Mouse (Mus musculus): Measurements from ENCODE around the gene Plekhg5. TPM values are rescaled to one million over a fixed set of nuclear protein-coding genes. Genes with fewer than 3 reads are reported as not detected.

Gene Plekhg5
- total RNA-seq (2012; rRNA removed) (1.6 and 2.1 TPM in 2 replicates), total RNA-seq (2014; rRNA removed) (0.05 and 0.09 TPM in 2 replicates), polyA plus RNA-seq (2012; ENCODE audit: insufficient read length, low read depth) (0.82 and 1.1 TPM in 2 replicates)

DNA sequence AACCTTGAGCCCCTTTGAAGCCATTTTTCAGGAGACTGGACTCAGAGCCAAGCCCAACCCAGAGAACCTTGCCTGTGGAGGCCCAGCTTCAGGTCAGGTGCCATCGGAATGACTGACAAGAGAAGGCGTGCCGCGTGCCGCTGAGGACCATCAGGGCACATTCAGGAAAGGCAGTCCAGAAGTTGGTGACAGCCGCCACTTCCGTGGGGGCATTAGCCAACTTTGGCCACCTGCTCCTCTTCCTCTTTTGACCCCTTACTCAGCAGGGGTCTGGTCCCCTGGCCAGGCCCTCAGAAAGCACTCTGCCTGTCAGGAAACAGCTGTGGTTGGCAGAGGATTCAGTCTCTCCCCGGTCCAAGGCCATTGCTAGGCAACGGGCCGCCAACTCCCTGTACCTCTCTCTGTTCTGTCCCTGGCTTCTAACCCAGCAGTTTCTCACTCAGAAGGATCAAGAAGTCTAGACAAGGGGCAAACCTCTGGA is at the start of gene Plekhg5:
Gene Plekhg5 (plus strand): TSS at position 378 of the 481 bp plus-strand sequence.
- Histone ChIP-seq H3K79me2 (replicated peaks; ENCODE audit: control insufficient read depth, extremely low read depth, insufficient read depth, poor library complexity, severe bottlenecking) (no peaks in the 10 kb centered on the region), H3K36me3 (replicated peaks in 1 of 2; ENCODE audit: control insufficient read depth in 1 of 2, insufficient read depth in 1 of 2, low read length in 1 of 2) (peaks cover 0 to 2% of the 10 kb centered on the region in 2 experiments), H3K27me3 (replicated peaks) (peaks cover 13% of the 10 kb centered on the region), H3K9ac (ENCODE audit: insufficient read depth, low read depth) (no peak within 1 kb of the TSS), H3K4me3 (replicated peaks in 1 of 3; ENCODE audit: low read depth in 2 of 3, low read length in 2 of 3, poor library complexity in 1 of 3) (no peak within 1 kb of the TSS), H3K4me2 (ENCODE audit: insufficient read depth, low read depth, poor library complexity, severe bottlenecking) (no peak within 1 kb of the TSS), H3K9me3 (replicated peaks; ENCODE audit: low read length) (peaks cover 5% of the 10 kb centered on the region), H3K4me1 (ENCODE audit: control insufficient read depth in 1 of 2, insufficient read depth in 2 of 2) (peaks cover 4 to 7% of the 10 kb centered on the region in 2 experiments; a peak in 3 of 4 replicates), H3K27ac (ENCODE audit: insufficient read depth, low read depth) (no peak within 1 kb of the TSS)
- no peak for TF ChIP-seq MYC (IDR thresholded peaks at IDR 0.05; ENCODE audit: low read depth, low read length)
- no peak for TF ChIP-seq ETS1 (conservative IDR thresholded peaks at IDR 0.05; ENCODE audit: low read depth, low read length)
- TF ChIP-seq SMC3 (IDR thresholded peaks at IDR 0.05; ENCODE audit: low read depth, low read length) = no peak
- no peak for TF ChIP-seq HCFC1 (IDR thresholded peaks at IDR 0.05; ENCODE audit: low read depth, low read length)
- no peak for DNase-seq (ENCODE audit: extremely low read depth)
- dilution Hi-C loops (cut with MboI; ENCODE audit: extremely low pct_ligation_motif_present, extremely low pct_unique_long_range_greater_than_20kb, low sequenced_read_pairs) = no loop called here
- in situ Hi-C loops (cut with MboI; ENCODE audit: low pct_ligation_motif_present, low pct_unique_long_range_greater_than_20kb, low sequenced_read_pairs) = no loop called here

DNA sequence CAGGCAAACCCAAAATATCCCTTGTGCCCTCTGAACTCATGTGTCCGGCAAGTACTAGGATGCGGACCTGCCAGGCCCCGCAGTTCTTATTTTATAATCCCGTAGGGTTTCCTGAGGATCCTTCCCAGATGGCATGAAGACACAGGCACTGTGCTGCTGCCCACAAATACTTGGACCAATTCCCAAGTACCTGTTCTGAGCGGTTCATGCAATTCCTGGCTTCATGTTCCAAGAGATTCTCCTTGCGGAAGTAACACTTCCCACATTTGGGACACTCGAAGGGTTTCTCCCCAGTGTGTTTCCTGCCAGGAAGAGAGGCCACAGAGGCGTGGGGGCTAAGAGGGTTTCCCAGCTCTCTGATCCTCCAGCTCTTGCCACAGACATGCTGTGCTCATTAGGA is 49.8 kb upstream of the Plekhg5 start:
- H3K9me3 ChIP-seq (replicated peaks; ENCODE audit: low read length) = no peaks in the 10 kb centered on the region
- in situ Hi-C loops (cut with MboI; ENCODE audit: low pct_ligation_motif_present, low pct_unique_long_range_greater_than_20kb, low sequenced_read_pairs) (no loop called here), dilution Hi-C loops (cut with MboI; ENCODE audit: extremely low pct_ligation_motif_present, extremely low pct_unique_long_range_greater_than_20kb, low sequenced_read_pairs) (no loop called here)
- peaks cover 21% of the 10 kb centered on the region for H3K79me2 ChIP-seq (replicated peaks; ENCODE audit: control insufficient read depth, extremely low read depth, insufficient read depth, poor library complexity, severe bottlenecking)
- DNase-seq (ENCODE audit: extremely low read depth) = no peak
- H3K4me1 ChIP-seq (ENCODE audit: control insufficient read depth in 1 of 2, insufficient read depth in 2 of 2) = peaks cover 11 to 24% of the 10 kb centered on the region in 2 experiments
- H3K9ac ChIP-seq (ENCODE audit: insufficient read depth, low read depth) = no peak overlapping the region
- no peak overlapping the region for H3K4me2 ChIP-seq (ENCODE audit: insufficient read depth, low read depth, poor library complexity, severe bottlenecking)
- H3K36me3 ChIP-seq (replicated peaks in 1 of 2; ENCODE audit: control insufficient read depth in 1 of 2, insufficient read depth in 1 of 2, low read length in 1 of 2) = peaks cover 59 to 88% of the 10 kb centered on the region in 2 experiments
- H3K27me3 ChIP-seq (replicated peaks) = no peaks in the 10 kb centered on the region
- no peak overlapping the region for H3K27ac ChIP-seq (ENCODE audit: insufficient read depth, low read depth)
- no peak overlapping the region for H3K4me3 ChIP-seq (replicated peaks in 1 of 3; ENCODE audit: low read depth in 2 of 3, low read length in 2 of 3, poor library complexity in 1 of 3)
- TF ChIP-seq E2F4 (IDR thresholded peaks at IDR 0.05; ENCODE audit: insufficient replicate concordance, low read depth, low read length) (no peak), BHLHE40 (IDR thresholded peaks at IDR 0.05; ENCODE audit: low read depth, low read length) (no peak), PAX5 (IDR thresholded peaks at IDR 0.05; ENCODE audit: low read length) (no peak), MAX (IDR thresholded peaks at IDR 0.05; ENCODE audit: low read length) (no peak), IRF4 (IDR thresholded peaks at IDR 0.05; ENCODE audit: low read depth, low read length) (no peak), SIN3A (IDR thresholded peaks at IDR 0.05; ENCODE audit: low read length) (no peak), POLR2A (IDR thresholded peaks at IDR 0.05; ENCODE audit: low read depth, low read length) (no peak), MXI1 (IDR thresholded peaks at IDR 0.05; ENCODE audit: low read depth, low read length) (no peak), USF2 (conservative IDR thresholded peaks at IDR 0.05; ENCODE audit: low read depth, low read length) (no peak), EP300 (IDR thresholded peaks at IDR 0.05; ENCODE audit: low read length) (no peak), HCFC1 (IDR thresholded peaks at IDR 0.05; ENCODE audit: low read depth, low read length) (no peak), GABPA (IDR thresholded peaks at IDR 0.05; ENCODE audit: insufficient replicate concordance, low read depth, low read length) (no peak), USF1 (IDR thresholded peaks at IDR 0.05; ENCODE audit: low read depth, low read length) (no peak), NELFE (IDR thresholded peaks at IDR 0.05; ENCODE audit: low read depth, low read length) (no peak), ZC3H11A (IDR thresholded peaks at IDR 0.05; ENCODE audit: low read depth, low read length) (no peak), ETS1 (conservative IDR thresholded peaks at IDR 0.05; ENCODE audit: low read depth, low read length) (no peak), RAD21 (IDR thresholded peaks at IDR 0.05; ENCODE audit: low read depth, low read length) (no peak)
